Mouse (Mus musculus) intestine, postnatal 0 days (tissue): ENCODE measurements around the gene Smad5. TPM values are rescaled to one million over a fixed set of nuclear protein-coding genes. Genes with fewer than 3 reads are reported as not detected.

Experiments
- ATAC-seq: fragments of 200-750 bp; cut with Nextera tagmentation; 2 replicates; pipeline ENCODE4 v1.8.0; 2017; ENCODE audit warnings: mild to moderate bottlenecking, moderate TSS enrichment, moderate library complexity
- H3K27ac ChIP-seq: fragments of 300-500 bp; sonication (generic); 2 replicates; pipeline ENCODE4 v1.5.1; 2014; ENCODE audit warnings: mild to moderate bottlenecking, low read depth, low read length, moderate library complexity
- H3K27me3 ChIP-seq: fragments of 300-500 bp; sonication (generic); replicated peaks from 2 replicates; pipeline ENCODE4 v1.6.1; 2014; ENCODE audit warnings: low read length, mixed read lengths; ENCODE audit not compliant: control insufficient read depth, insufficient read depth
- H3K36me3 ChIP-seq: fragments of 300-500 bp; sonication (generic); 2 replicates; pipeline ENCODE4 v1.6.1; 2014; ENCODE audit warnings: mild to moderate bottlenecking, moderate library complexity; ENCODE audit not compliant: control insufficient read depth, insufficient read depth
- H3K4me1 ChIP-seq: fragments of 300-500 bp; sonication (generic); replicated peaks from 2 replicates; pipeline ENCODE4 v1.6.1; 2014; ENCODE audit warnings: antibody characterized with exemption, low read length, mixed read lengths; ENCODE audit not compliant: control insufficient read depth, insufficient read depth
- H3K4me2 ChIP-seq: fragments of 300-500 bp; sonication (generic); replicated peaks from 2 replicates; pipeline ENCODE4 v1.6.1; 2014; ENCODE audit warnings: low read depth, mild to moderate bottlenecking, moderate library complexity
- H3K4me3 ChIP-seq: fragments of 300-500 bp; sonication (generic); 2 replicates; pipeline ENCODE4 v1.5.1; 2014; ENCODE audit warnings: low read depth, low read length
- H3K9ac ChIP-seq: fragments of 300-500 bp; sonication (generic); 2 replicates; pipeline ENCODE4 v1.6.1; 2014; ENCODE audit warnings: mild to moderate bottlenecking, low read depth, low read length
- H3K9me3 ChIP-seq: fragments of 300-500 bp; sonication (generic); 2 replicates; pipeline ENCODE4 v1.6.1; 2016; ENCODE audit warnings: mixed run types; ENCODE audit not compliant: control insufficient read depth
- CTCF ChIP-seq: sonication (generic); IDR thresholded peaks from 2 replicates; pipeline ENCODE4 v1.5.1; 2016; ENCODE audit warnings: low read depth, mild to moderate bottlenecking, control low read depth, antibody characterized with exemption, moderate library complexity
- WGBS: fragments of 180-500 bp; shearing (Covaris S2); extraction: QIAGEN DNeasy Blood & Tissue Kit; methylation state at CpG from one replicate; pipeline ENCODE4 v1.1.7; 2014; 5-methylcytosine and 5-hydroxymethylcytosine counted together
- polyA plus RNA-seq: library from polyadenylated mRNA; unstranded; fragments of >200 nt; fragmentation: Nextera tagmentation; extraction: Ambion mirVana; gene quantifications from 2 replicates; pipeline ENCODE4 v1.2.1, GENCODE M21; 2015

Smad5 gene
- polyA plus RNA-seq, 1 experiment from 2014 or later: 8.5 TPM

GRCm38 (mm10) chr13:56682326-56682725 is 20.5 kb upstream of the Smad5 start:
- Histone ChIP-seq H3K4me1 (0 out of 2 replicates have a peak, but pooled peaks cover 12% of the 10 kb centered on the region), H3K4me2 (no peak overlapping the region), H3K36me3 (no peaks in the 10 kb centered on the region), H3K27me3 (no peaks in the 10 kb centered on the region), H3K27ac (no peak overlapping the region), H3K4me3 (no peak overlapping the region), H3K9me3 (no peaks in the 10 kb centered on the region), H3K9ac (no peak overlapping the region)
- TF ChIP-seq CTCF: no peak
- WGBS: 77% methylated on average over 17 of the region's 17 CpGs
- no peak for ATAC-seq

DNA sequence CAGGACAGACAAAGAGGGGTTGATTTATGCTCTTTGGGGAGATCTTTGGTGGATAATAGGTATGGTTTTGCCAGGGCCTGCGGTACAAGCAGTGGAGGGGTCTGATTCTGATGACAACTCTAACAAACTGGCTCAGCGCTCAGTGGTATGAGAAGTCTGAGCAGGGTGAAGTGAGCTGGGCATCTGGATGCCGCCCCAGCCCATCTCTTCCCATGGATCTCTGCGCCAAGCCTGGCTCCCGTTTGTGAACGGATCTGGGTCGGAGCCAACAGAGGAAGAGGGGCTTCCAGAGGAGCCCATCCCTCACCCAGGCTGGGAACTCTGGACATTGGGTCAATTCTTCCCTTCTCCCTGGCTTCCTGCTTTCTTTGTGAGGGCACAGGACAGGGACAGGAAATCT is 19.5 kb upstream of the Smad5 start:
- 79% methylated on average over 7 of the region's 7 CpGs for WGBS

GRCm38 (mm10) chr13:56692011-56692410 is 10.8 kb upstream of the Smad5 start:
- no peak for ATAC-seq
- Histone ChIP-seq H3K4me3 (no peak overlapping the region), H3K27me3 (no peaks in the 10 kb centered on the region), H3K4me1 (no peaks in the 10 kb centered on the region; the same call in 1 of the 2 replicates), H3K9me3 (no peaks in the 10 kb centered on the region), H3K9ac (no peak overlapping the region), H3K27ac (no peak overlapping the region), H3K36me3 (no peaks in the 10 kb centered on the region), H3K4me2 (no peak overlapping the region)
- WGBS: 36% methylated on average over 7 of the region's 7 CpGs
- TF ChIP-seq CTCF: peak; percentile 15; the same call in 1 of the 2 replicates

More for the DNA sequence above, 19.5 kb upstream of the Smad5 start:
- no peaks in the 10 kb centered on the region for H3K27me3 ChIP-seq
- no peak overlapping the region for H3K27ac ChIP-seq
- H3K36me3 ChIP-seq: no peaks in the 10 kb centered on the region
- no peaks in the 10 kb centered on the region for H3K9me3 ChIP-seq
- H3K9ac ChIP-seq: no peak overlapping the region
- no peak for TF ChIP-seq CTCF
- H3K4me1 ChIP-seq: 0 out of 2 replicates have a peak, but pooled peaks cover 7% of the 10 kb centered on the region
- no peak for ATAC-seq
- no peak overlapping the region for H3K4me3 ChIP-seq
- no peak overlapping the region for H3K4me2 ChIP-seq

- H3K9me3 ChIP-seq: no peaks in the 10 kb centered on the region
- no peak overlapping the region for H3K4me3 ChIP-seq
- no peak overlapping the region for H3K4me2 ChIP-seq
- TF ChIP-seq CTCF: no peak
- ATAC-seq: no peak
- no peaks in the 10 kb centered on the region for H3K36me3 ChIP-seq
- no peaks in the 10 kb centered on the region for H3K27me3 ChIP-seq
- WGBS: 90% methylated on average over 6 of the region's 6 CpGs
- no peak overlapping the region for H3K9ac ChIP-seq
- no peak overlapping the region for H3K27ac ChIP-seq
- H3K4me1 ChIP-seq: no peaks in the 10 kb centered on the region; the same call in 1 of the 2 replicates
Observed at GRCm38 (mm10) chr13:56692644-56693043, 10.2 kb upstream of the Smad5 start.

- Histone ChIP-seq H3K9me3 (no peaks in the 10 kb centered on the region), H3K36me3 (no peaks in the 10 kb centered on the region), H3K9ac (no peak overlapping the region), H3K27ac (no peak overlapping the region), H3K4me2 (no peak overlapping the region), H3K4me3 (no peak overlapping the region), H3K4me1 (no peaks in the 10 kb centered on the region; the same call in 1 of the 2 replicates), H3K27me3 (no peaks in the 10 kb centered on the region)
- ATAC-seq: no peak
- WGBS: 49% methylated on average over 5 of the region's 5 CpGs
- no peak for TF ChIP-seq CTCF
Observed at GRCm38 (mm10) chr13:56695701-56696100, 7.1 kb upstream of the Smad5 start.

DNA sequence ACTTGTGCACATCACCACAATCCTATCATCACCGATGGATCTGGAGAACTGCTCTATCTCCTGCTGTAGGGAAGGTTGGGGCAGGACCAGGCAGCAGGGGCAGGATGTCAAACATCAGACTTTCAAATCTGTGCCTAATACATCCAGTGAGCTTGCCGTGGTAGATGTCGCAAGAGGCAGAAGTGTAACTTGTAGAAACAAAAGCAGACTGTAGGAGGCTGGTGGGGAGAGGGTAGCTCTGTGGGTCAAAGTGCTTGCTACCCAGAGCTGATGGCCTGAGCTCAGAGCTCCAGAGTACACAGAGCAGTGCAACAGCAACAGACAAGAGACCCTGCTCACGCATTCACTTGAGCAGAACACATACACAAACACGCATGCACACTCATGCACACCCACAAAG is 6.1 kb upstream of the Smad5 start:
- H3K4me3 ChIP-seq: no peak overlapping the region
- H3K4me1 ChIP-seq: no peaks in the 10 kb centered on the region; the same call in 1 of the 2 replicates
- TF ChIP-seq CTCF: no peak
- H3K27ac ChIP-seq: no peak overlapping the region
- ATAC-seq: no peak
- H3K4me2 ChIP-seq: no peak overlapping the region
- no peaks in the 10 kb centered on the region for H3K9me3 ChIP-seq
- no peak overlapping the region for H3K9ac ChIP-seq
- H3K36me3 ChIP-seq: no peaks in the 10 kb centered on the region
- H3K27me3 ChIP-seq: no peaks in the 10 kb centered on the region
- WGBS: 70% methylated on average over 5 of the region's 5 CpGs

GRCm38 (mm10) chr13:56697171-56697570 is 5.6 kb upstream of the Smad5 start:
- Histone ChIP-seq H3K9me3 (no peaks in the 10 kb centered on the region), H3K4me1 (no peaks in the 10 kb centered on the region; the same call in 1 of the 2 replicates), H3K27ac (no peak overlapping the region), H3K4me2 (no peak overlapping the region), H3K27me3 (no peaks in the 10 kb centered on the region), H3K36me3 (no peaks in the 10 kb centered on the region), H3K4me3 (no peak overlapping the region), H3K9ac (no peak overlapping the region)
- no peak for TF ChIP-seq CTCF
- 86% methylated on average over 2 of the region's 2 CpGs for WGBS
- no peak for ATAC-seq
